Mouse (Mus musculus): Measurements from ENCODE around the gene Fam198a. TPM values are rescaled to one million over a fixed set of nuclear protein-coding genes. Genes with fewer than 3 reads are reported as not detected.

Fam198a gene
- total and polyA plus RNA-seq, 3 experiments, result 0.12 to 0.26 TPM; not detected in 1

GRCm38 (mm10) chr9:121947784-121948183 lies 3.0 kb upstream of the Fam198a start:
- Histone ChIP-seq H3K4me1 (ENCODE audit: control insufficient read depth in 1 of 2, insufficient read depth in 2 of 2, low read length in 2 of 2) (no peaks in the 10 kb centered on the region), H3K27me3 (ENCODE audit: control insufficient read depth in 1 of 2, insufficient read depth in 2 of 2, low read length in 2 of 2) (no peaks in the 10 kb centered on the region), H3K9me3 (replicated peaks; ENCODE audit: insufficient read depth, low read length) (no peaks in the 10 kb centered on the region), H3K27ac (ENCODE audit: control insufficient read depth, low read depth, low read length) (no peak overlapping the region), H3K79me2 (ENCODE audit: control insufficient read depth, insufficient read depth, low read length, poor library complexity) (no peaks in the 10 kb centered on the region), H3K4me3 (ENCODE audit: control insufficient read depth in 1 of 2, insufficient read depth in 1 of 2, low read depth in 2 of 2, low read length in 2 of 2) (no peak overlapping the region), H3K9ac (ENCODE audit: control insufficient read depth, low read depth, low read length, poor library complexity, severe bottlenecking) (no peak overlapping the region), H3K36me3 (ENCODE audit: control insufficient read depth in 1 of 2, insufficient read depth in 2 of 2, low read length in 2 of 2) (no peaks in the 10 kb centered on the region)
- TF ChIP-seq MYB (IDR thresholded peaks at IDR 0.05; ENCODE audit: low read depth, low read length) (no peak), EP300 (IDR thresholded peaks at IDR 0.05; ENCODE audit: low read depth in 1 of 2, low read length in 2 of 2) (no peak), JUND (IDR thresholded peaks at IDR 0.05; ENCODE audit: low read depth, low read length) (no peak), TAL1 (IDR thresholded peaks at IDR 0.05; ENCODE audit: low read length) (no peak), MAX (IDR thresholded peaks at IDR 0.05; ENCODE audit: low read length) (no peak), NRF1 (IDR thresholded peaks at IDR 0.05; ENCODE audit: insufficient read depth, low read depth, low read length, poor library complexity, severe bottlenecking) (no peak), ZKSCAN1 (IDR thresholded peaks at IDR 0.05; ENCODE audit: low read depth, low read length) (no peak), RCOR1 (IDR thresholded peaks at IDR 0.05; ENCODE audit: low read depth, low read length) (no peak), MXI1 (IDR thresholded peaks at IDR 0.05; ENCODE audit: low read depth, low read length) (no peak), GATA1 (IDR thresholded peaks at IDR 0.05; ENCODE audit: low read depth, low read length) (no peak), USF1 (IDR thresholded peaks at IDR 0.05; ENCODE audit: low read depth, low read length) (no peak), CTCF (IDR thresholded peaks at IDR 0.05 in 2 of 3, conservative IDR thresholded peaks at IDR 0.05 in 1 of 3; ENCODE audit: control insufficient read depth in 1 of 3, insufficient read depth in 1 of 3, low read depth in 2 of 3, low read length in 3 of 3, poor library complexity in 1 of 3, severe bottlenecking in 1 of 3) (no peak), MAZ (IDR thresholded peaks at IDR 0.05; ENCODE audit: low read depth, low read length) (no peak), ZMIZ1 (IDR thresholded peaks at IDR 0.05; ENCODE audit: low read depth, low read length) (no peak), E2F4 (IDR thresholded peaks at IDR 0.05; ENCODE audit: borderline replicate concordance, low read depth, low read length) (no peak), CHD1 (IDR thresholded peaks at IDR 0.05; ENCODE audit: low read depth, low read length) (no peak)
- no peak for DNase-seq (ENCODE audit: low read depth, low spot score)

GRCm38 (mm10) chr9:121948431-121948830 lies 2.4 kb upstream of the Fam198a start:
- Histone ChIP-seq H3K27ac (ENCODE audit: control insufficient read depth, low read depth, low read length) (no peak overlapping the region), H3K79me2 (ENCODE audit: control insufficient read depth, insufficient read depth, low read length, poor library complexity) (no peaks in the 10 kb centered on the region), H3K9me3 (replicated peaks; ENCODE audit: insufficient read depth, low read length) (no peaks in the 10 kb centered on the region), H3K27me3 (ENCODE audit: control insufficient read depth in 1 of 2, insufficient read depth in 2 of 2, low read length in 2 of 2) (no peaks in the 10 kb centered on the region), H3K9ac (ENCODE audit: control insufficient read depth, low read depth, low read length, poor library complexity, severe bottlenecking) (no peak overlapping the region), H3K4me1 (ENCODE audit: control insufficient read depth in 1 of 2, insufficient read depth in 2 of 2, low read length in 2 of 2) (no peaks in the 10 kb centered on the region), H3K4me3 (ENCODE audit: control insufficient read depth in 1 of 2, insufficient read depth in 1 of 2, low read depth in 2 of 2, low read length in 2 of 2) (no peak overlapping the region), H3K36me3 (ENCODE audit: control insufficient read depth in 1 of 2, insufficient read depth in 2 of 2, low read length in 2 of 2) (no peaks in the 10 kb centered on the region)
- DNase-seq (ENCODE audit: low read depth, low spot score), result no peak
- TF ChIP-seq SIN3A (IDR thresholded peaks at IDR 0.05; ENCODE audit: low read length) (no peak), ETS1 (IDR thresholded peaks at IDR 0.05; ENCODE audit: low read depth, low read length) (no peak), CHD2 (IDR thresholded peaks at IDR 0.05; ENCODE audit: low read length) (no peak), USF2 (IDR thresholded peaks at IDR 0.05; ENCODE audit: borderline replicate concordance in 1 of 2, insufficient read depth in 1 of 2, low read depth in 1 of 2, low read length in 2 of 2) (no peak), MAFK (IDR thresholded peaks at IDR 0.05; ENCODE audit: borderline replicate concordance, low read depth, low read length) (no peak)

All from MEL (cell line).